Mouse (Mus musculus) midbrain, embryonic 16.5 days (tissue): ENCODE data around the gene Hdhd5. TPM values are rescaled to one million over a fixed set of nuclear protein-coding genes. Genes with fewer than 3 reads are reported as not detected.

Experiments
- ATAC-seq: fragments of 200-750 bp; cut with Nextera tagmentation; 2 replicates; pipeline ENCODE4 v1.8.0; 2017; ENCODE audit warnings: moderate TSS enrichment
- H3K27ac ChIP-seq: fragments of 300-500 bp; sonication (generic); 2 replicates; pipeline ENCODE4 v1.5.1; 2014; ENCODE audit warnings: mild to moderate bottlenecking, low read length, mixed read lengths
- H3K27me3 ChIP-seq: fragments of 300-500 bp; sonication (generic); 2 replicates; pipeline ENCODE4 v1.6.1; 2014; ENCODE audit warnings: low read depth, low read length, mixed read lengths; ENCODE audit not compliant: control insufficient read depth, insufficient read depth
- H3K36me3 ChIP-seq: fragments of 300-500 bp; sonication (generic); 2 replicates; pipeline ENCODE4 v1.6.1; 2014; ENCODE audit warnings: mild to moderate bottlenecking, low read length, moderate library complexity, mixed read lengths; ENCODE audit not compliant: control insufficient read depth, insufficient read depth
- H3K4me1 ChIP-seq: fragments of 300-500 bp; sonication (generic); 2 replicates; pipeline ENCODE4 v1.6.1; 2014; ENCODE audit warnings: mild to moderate bottlenecking, low read length, mixed read lengths; ENCODE audit not compliant: control insufficient read depth, insufficient read depth
- H3K4me2 ChIP-seq: fragments of 300-500 bp; sonication (generic); 2 replicates; pipeline ENCODE4 v1.6.1; 2014; ENCODE audit warnings: mild to moderate bottlenecking, low read length, mixed read lengths
- H3K4me3 ChIP-seq: fragments of 300-500 bp; sonication (generic); 2 replicates; pipeline ENCODE4 v1.5.1; 2014; ENCODE audit warnings: low read depth, mild to moderate bottlenecking, low read length, moderate library complexity, mixed read lengths
- H3K9ac ChIP-seq: fragments of 300-500 bp; sonication (generic); 2 replicates; pipeline ENCODE4 v1.6.1; 2014; ENCODE audit warnings: low read depth, low read length, mixed read lengths
- H3K9me3 ChIP-seq: fragments of 300-500 bp; sonication (generic); replicated peaks from 2 replicates; pipeline ENCODE4 v1.6.1; 2014; ENCODE audit warnings: mild to moderate bottlenecking, low read length, mixed read lengths; ENCODE audit not compliant: control insufficient read depth, poor library complexity, severe bottlenecking
- WGBS: fragments of 180-500 bp; shearing (Covaris S2); extraction: QIAGEN DNeasy Blood & Tissue Kit; methylation state at CpG from one replicate; pipeline ENCODE4 v1.1.7; 2014; 5-methylcytosine and 5-hydroxymethylcytosine counted together
- polyA plus RNA-seq: library from polyadenylated mRNA; unstranded; fragments of >200 nt; fragmentation: Nextera tagmentation; extraction: Ambion mirVana; gene quantifications from 2 replicates; pipeline ENCODE4 v1.2.1, GENCODE M21; 2015

The Hdhd5 gene
- polyA plus RNA-seq, 1 experiment from 2014 or later: 15.0 TPM

DNA sequence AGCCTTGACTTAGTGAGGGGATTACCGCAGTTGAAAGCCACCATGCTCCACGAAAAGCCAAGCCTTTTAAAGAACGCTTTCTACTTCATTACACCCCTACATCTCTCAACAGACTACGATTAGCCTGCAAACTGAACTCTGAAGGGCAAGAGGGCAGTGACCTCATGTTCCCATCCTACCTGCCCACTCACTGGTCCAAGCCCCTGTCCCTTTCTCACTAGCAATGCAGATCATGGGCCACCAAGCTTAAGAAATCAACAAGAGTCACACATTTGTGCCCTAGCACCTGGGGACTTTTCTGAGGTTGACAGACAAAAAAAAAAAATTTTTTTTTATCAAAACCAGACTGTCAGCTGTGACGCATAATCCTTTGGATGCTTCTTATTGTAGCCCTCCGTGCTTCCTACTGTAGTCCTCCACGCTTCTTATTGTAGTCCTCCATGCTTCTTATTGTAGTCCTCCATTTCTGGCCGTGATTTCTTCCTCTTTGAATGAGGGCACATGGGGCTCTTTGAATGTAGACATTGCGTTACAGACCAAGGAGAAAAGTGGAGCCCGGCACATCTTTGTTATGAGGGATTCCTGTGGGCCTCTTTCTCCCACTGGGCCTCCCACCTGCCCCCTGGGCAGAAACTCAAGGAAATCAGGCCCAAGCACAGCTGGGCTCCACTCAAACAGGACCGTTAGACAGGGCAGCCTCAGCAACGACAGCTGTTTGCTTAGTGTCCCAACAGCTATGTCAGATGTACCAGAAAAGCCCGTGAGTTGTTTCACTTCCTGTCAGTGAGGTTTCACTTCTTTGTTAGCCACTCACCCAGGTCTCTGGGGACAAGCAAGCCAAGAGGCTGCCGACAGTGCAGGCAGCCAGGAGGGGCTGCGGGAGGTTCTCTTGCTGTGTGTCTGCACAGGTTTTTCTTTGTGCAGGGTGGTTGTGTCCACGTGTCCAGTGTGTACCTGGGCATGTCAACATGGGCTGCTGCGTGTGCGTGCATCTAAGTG, 36.1 kb upstream of the Hdhd5 start:
- 58% methylated on average over 18 of the region's 18 CpGs for WGBS
- H3K9ac ChIP-seq: no peak overlapping the region
- no peaks in the 10 kb centered on the region for H3K9me3 ChIP-seq
- no peaks in the 10 kb centered on the region for H3K36me3 ChIP-seq
- no peak overlapping the region for H3K4me2 ChIP-seq
- ATAC-seq: no peak
- H3K4me1 ChIP-seq: no peaks in the 10 kb centered on the region
- no peak overlapping the region for H3K27ac ChIP-seq
- no peak overlapping the region for H3K4me3 ChIP-seq
- no peaks in the 10 kb centered on the region for H3K27me3 ChIP-seq

DNA sequence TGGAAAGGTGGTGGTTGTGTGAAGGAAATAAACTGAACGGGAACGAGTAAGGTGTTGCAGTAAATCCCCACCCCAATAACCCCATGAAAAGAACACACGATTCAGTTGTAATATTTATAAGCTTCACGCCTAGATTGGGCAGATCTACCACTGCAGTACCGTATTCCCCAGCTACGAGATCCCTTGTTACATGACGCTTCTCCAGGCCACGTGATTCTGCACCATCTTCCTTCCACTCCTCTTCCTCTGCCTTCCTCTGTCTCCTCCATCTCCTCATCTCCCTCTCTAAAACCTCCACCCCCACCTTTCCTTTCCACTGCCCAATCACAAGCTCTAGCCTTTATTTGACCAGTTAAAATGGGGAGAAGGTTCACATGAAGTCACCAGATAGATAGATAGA, 25.5 kb upstream of the Hdhd5 start:
- H3K9ac ChIP-seq: no peak overlapping the region
- no peak for ATAC-seq
- no peak overlapping the region for H3K4me2 ChIP-seq
- no peaks in the 10 kb centered on the region for H3K4me1 ChIP-seq
- H3K27me3 ChIP-seq: no peaks in the 10 kb centered on the region
- no peak overlapping the region for H3K27ac ChIP-seq
- H3K9me3 ChIP-seq: no peaks in the 10 kb centered on the region
- no peak overlapping the region for H3K4me3 ChIP-seq
- H3K36me3 ChIP-seq: no peaks in the 10 kb centered on the region
- WGBS: 87% methylated on average over 8 of the region's 8 CpGs

DNA sequence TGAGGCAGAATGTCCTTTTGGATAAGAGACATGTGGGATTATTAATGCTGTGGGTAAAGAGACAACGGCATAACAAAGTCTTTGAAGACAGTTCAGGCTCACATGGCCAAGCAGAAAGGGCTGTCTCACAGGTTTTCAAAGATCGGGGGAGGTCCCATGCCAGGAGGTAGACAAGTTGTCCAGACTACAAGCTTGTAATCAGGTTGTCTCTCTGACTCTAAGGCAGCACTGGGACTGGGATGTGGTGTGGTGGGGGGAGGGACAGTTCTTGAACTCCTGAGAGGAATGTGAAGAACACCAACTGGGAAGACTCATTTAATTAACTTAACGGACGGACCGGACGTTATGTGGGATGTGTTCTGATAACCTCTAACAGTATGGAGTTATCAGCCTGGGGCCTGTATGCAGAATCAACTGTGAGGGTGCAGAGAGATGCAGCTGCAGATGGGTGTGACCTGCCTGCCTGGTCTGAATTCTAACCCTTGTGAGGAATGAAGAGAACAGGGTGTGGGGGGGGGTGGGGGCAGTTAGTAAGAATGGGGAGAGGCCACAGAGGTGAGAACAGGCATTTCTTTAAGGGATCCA, 25.0 kb upstream of the Hdhd5 start:
- Histone ChIP-seq H3K4me3 (no peak overlapping the region), H3K27ac (no peak overlapping the region), H3K4me1 (no peaks in the 10 kb centered on the region), H3K9me3 (no peaks in the 10 kb centered on the region), H3K4me2 (no peak overlapping the region), H3K9ac (no peak overlapping the region), H3K36me3 (no peaks in the 10 kb centered on the region), H3K27me3 (no peaks in the 10 kb centered on the region)
- 89% methylated on average over 6 of the region's 6 CpGs for WGBS
- ATAC-seq: no peak

DNA sequence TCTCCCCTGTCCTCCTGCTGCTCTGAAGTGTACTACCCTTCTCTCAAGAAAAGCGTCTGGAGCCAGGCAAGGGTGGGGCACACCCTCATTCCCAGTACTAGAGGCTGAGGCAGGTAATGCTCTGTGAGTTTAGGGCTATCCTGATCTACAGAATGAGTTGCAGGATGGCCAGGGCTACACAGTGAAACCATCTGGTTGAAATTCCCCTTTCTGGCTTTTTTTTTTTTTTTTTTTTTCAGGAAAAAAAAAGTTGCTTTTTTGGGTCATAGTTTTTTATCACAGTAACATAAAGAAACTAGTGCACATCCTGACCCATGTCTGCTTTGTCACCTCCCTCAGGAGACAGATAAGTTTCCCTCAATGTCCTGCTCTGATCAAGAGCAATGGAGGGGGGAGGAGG, 24.0 kb upstream of the Hdhd5 start:
- 59% methylated on average over 1 of the region's 1 CpGs for WGBS
- Histone ChIP-seq H3K9me3 (no peaks in the 10 kb centered on the region), H3K27ac (no peak overlapping the region), H3K4me2 (no peak overlapping the region), H3K4me1 (peaks cover 5% of the 10 kb centered on the region; the same call in 1 of the 2 replicates), H3K4me3 (no peak overlapping the region), H3K27me3 (no peaks in the 10 kb centered on the region), H3K36me3 (no peaks in the 10 kb centered on the region), H3K9ac (no peak overlapping the region)
- ATAC-seq: no peak

- Histone ChIP-seq H3K36me3 (no peaks in the 10 kb centered on the region), H3K4me2 (no peak overlapping the region), H3K4me1 (peaks cover 7% of the 10 kb centered on the region; the same call in 1 of the 2 replicates), H3K27ac (no peak overlapping the region), H3K9ac (no peak overlapping the region; the same call in 1 of the 2 replicates), H3K9me3 (no peaks in the 10 kb centered on the region), H3K27me3 (no peaks in the 10 kb centered on the region), H3K4me3 (no peak overlapping the region)
- peak; percentile 77 for ATAC-seq
- 0% methylated on average over 2 of the region's 2 CpGs for WGBS
These were observed 19.1 kb upstream of the Hdhd5 start for GRCm38 (mm10) chr6:120550173-120550572.

- H3K4me2 ChIP-seq: no peak overlapping the region
- peaks cover 7% of the 10 kb centered on the region; the same call in 1 of the 2 replicates for H3K4me1 ChIP-seq
- no peak for ATAC-seq
- H3K27me3 ChIP-seq: no peaks in the 10 kb centered on the region
- WGBS: 94% methylated on average over 3 of the region's 3 CpGs
- no peak overlapping the region for H3K27ac ChIP-seq
- no peaks in the 10 kb centered on the region for H3K9me3 ChIP-seq
- no peak overlapping the region for H3K4me3 ChIP-seq
- H3K9ac ChIP-seq: no peak overlapping the region
- no peaks in the 10 kb centered on the region for H3K36me3 ChIP-seq
These were observed 17.5 kb upstream of the Hdhd5 start for GRCm38 (mm10) chr6:120548581-120548980.

DNA sequence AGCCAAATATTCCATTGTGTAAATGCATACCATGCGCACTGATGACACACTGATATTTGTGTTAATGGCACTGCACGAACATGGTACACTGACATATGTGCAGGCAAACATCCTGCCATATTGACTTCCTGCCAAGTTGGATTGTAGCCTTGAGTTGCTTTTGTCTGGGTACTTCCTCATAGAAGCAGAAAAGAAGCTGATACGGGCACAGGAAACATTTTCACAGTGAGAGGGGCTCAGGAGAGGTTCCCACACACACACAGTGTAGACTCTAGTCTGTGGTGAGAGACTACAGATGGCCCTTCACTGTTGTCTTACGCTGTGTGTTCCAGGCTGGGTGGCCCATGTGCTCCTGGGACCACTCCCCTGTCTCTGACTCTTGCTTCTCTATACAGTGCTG, 15.9 kb upstream of the Hdhd5 start:
- Histone ChIP-seq H3K27me3 (no peaks in the 10 kb centered on the region), H3K4me3 (no peak overlapping the region), H3K9me3 (no peaks in the 10 kb centered on the region), H3K27ac (no peak overlapping the region), H3K36me3 (no peaks in the 10 kb centered on the region), H3K4me1 (peaks cover 7% of the 10 kb centered on the region; the same call in 1 of the 2 replicates), H3K9ac (no peak overlapping the region), H3K4me2 (no peak overlapping the region)
- 86% methylated on average over 4 of the region's 4 CpGs for WGBS
- ATAC-seq: no peak

- H3K27me3 ChIP-seq: no peaks in the 10 kb centered on the region
- H3K36me3 ChIP-seq: no peaks in the 10 kb centered on the region
- no peak overlapping the region for H3K4me2 ChIP-seq
- no peak overlapping the region for H3K27ac ChIP-seq
- no peak for ATAC-seq
- 92% methylated on average over 3 of the region's 3 CpGs for WGBS
- H3K9me3 ChIP-seq: no peaks in the 10 kb centered on the region
- no peak overlapping the region for H3K4me3 ChIP-seq
- no peak overlapping the region for H3K9ac ChIP-seq
- peaks cover 7% of the 10 kb centered on the region; the same call in 1 of the 2 replicates for H3K4me1 ChIP-seq
These were observed 15.2 kb upstream of the Hdhd5 start for GRCm38 (mm10) chr6:120546292-120546691.

DNA sequence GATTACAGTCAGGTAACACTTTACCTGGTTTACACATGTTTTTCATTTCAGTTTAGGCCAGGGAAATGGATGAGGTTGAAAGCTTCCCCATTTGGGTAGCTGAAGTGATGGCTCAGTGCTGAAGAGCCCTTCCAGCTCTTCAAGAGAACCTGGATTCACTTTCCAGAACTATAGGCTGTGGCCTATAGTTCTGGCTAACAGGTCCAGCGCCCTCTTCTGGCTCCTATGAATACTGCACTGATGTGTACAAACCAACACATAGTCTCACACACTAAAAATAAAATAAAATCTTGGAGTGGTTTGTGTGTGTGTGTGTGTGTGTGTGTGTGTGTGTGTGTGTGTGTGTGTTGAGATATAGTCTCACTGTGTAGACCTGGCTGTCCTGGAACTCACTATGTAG, 10.9 kb upstream of the Hdhd5 start:
- 12% methylated on average over 1 of the region's 1 CpGs for WGBS
- ATAC-seq: no peak

More for the DNA sequence above, 10.9 kb upstream of the Hdhd5 start:
- Histone ChIP-seq H3K36me3 (no peaks in the 10 kb centered on the region), H3K9ac (no peak overlapping the region), H3K4me3 (no peak overlapping the region), H3K9me3 (no peaks in the 10 kb centered on the region), H3K4me2 (no peak overlapping the region), H3K27me3 (no peaks in the 10 kb centered on the region), H3K4me1 (peaks cover 6% of the 10 kb centered on the region), H3K27ac (no peak overlapping the region)
